Mouse (Mus musculus) liver, postnatal 0 days (tissue): ENCODE measurements around the gene Dlg2.

ENCODE experiments used
- CTCF ChIP-seq: sonication (generic); IDR thresholded peaks from 2 replicates; pipeline ENCODE4 v1.5.1; 2016; ENCODE audit warnings: antibody characterized with exemption, low read depth
- EP300 ChIP-seq: IDR thresholded peaks from 2 replicates; pipeline ENCODE4 v1.6.1; 2016; ENCODE audit warnings: antibody characterized with exemption, low read depth, mild to moderate bottlenecking

DNA sequence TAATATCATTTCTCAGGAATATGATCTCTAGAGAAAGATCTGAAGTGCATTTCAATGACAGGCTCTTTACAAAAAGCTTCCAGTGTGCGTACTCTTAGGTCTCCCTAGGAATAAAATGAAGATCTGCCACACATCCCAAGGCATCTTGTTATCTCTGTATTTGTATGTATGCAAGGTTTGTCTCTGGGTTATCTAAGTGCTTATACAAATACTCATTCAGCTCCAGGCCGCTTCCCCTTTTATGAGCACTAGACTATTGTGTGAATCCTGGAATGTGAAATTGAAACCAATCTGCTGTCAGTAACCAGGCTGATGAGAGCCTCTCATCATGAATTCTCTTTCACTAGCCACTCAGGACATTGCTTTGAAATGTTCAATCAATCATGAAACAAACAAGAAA, 534.2 kb downstream of the Dlg2 start:
- no peak for TF ChIP-seq CTCF
- TF ChIP-seq EP300 = no peak
